Comparison of ENCODE assay signal across 9 mouse cellular contexts in genomic region chr11:58235152-58235551, GRCm38 (mm10). TPM values are rescaled to one million over a fixed set of nuclear protein-coding genes. Genes with fewer than 3 reads are reported as not detected.
DNase-seq lines count a peak whose midpoint lies in the region; ATAC-seq and TF ChIP-seq lines count a peak whose summit lies in the region.
"Had no signal": no experiment of that assay in that cellular context is flagged by ENCODE, and none has a peak within 500 bp of the region (broad histone marks: within the 10 kb centered on the region; RNA-seq: fewer than 3 reads in every experiment).

No protein-coding gene starts in this region.

- H3K9me3 ChIP-seq in hindbrain, embryonic 11.5 days (ENCODE audit: control insufficient read depth, low read length) = no peaks in the 10 kb centered on the region
- H3K9me3 ChIP-seq in hindbrain, embryonic 13.5 days = no peaks in the 10 kb centered on the region
- no peaks in the 10 kb centered on the region for H3K9me3 ChIP-seq in E14TG2a.4 (ENCODE audit: low read length)
- H3K9me3 ChIP-seq in liver, embryonic 11.5 days (ENCODE audit: control insufficient read depth, low read length) = no peaks in the 10 kb centered on the region
- H3K9me3 ChIP-seq: embryonic facial prominence, embryonic 15.5 days had no signal

- H3K27me3 ChIP-seq in hindbrain, embryonic 11.5 days (ENCODE audit: control insufficient read depth, insufficient read depth, low read length) = no peaks in the 10 kb centered on the region
- H3K27me3 ChIP-seq in hindbrain, embryonic 13.5 days = 0 out of 2 replicates have a peak, but pooled peaks cover 5% of the 10 kb centered on the region
- H3K27me3 ChIP-seq in E14TG2a.4 (ENCODE audit: insufficient read depth, low read length) = peaks cover 15% of the 10 kb centered on the region
- H3K27me3 ChIP-seq in liver, embryonic 11.5 days (replicated peaks; ENCODE audit: control insufficient read depth, insufficient read depth, low read length) = peaks cover 6% of the 10 kb centered on the region; the same call in 1 of the 2 replicates
- H3K27me3 ChIP-seq: embryonic facial prominence, embryonic 15.5 days had no signal

- H3K27ac ChIP-seq in hindbrain, embryonic 11.5 days (ENCODE audit: low read depth, low read length) = no peak overlapping the region
- H3K27ac ChIP-seq in hindbrain, embryonic 13.5 days = no peak overlapping the region
- no peak overlapping the region for H3K27ac ChIP-seq in liver, embryonic 11.5 days (ENCODE audit: low read depth, low read length)
- H3K27ac ChIP-seq: embryonic facial prominence, embryonic 15.5 days had no signal

- no peak overlapping the region for H3K4me2 ChIP-seq in hindbrain, embryonic 11.5 days (replicated peaks; ENCODE audit: low read depth, low read length)
- no peak overlapping the region for H3K4me2 ChIP-seq in hindbrain, embryonic 13.5 days
- no peak overlapping the region for H3K4me2 ChIP-seq in liver, embryonic 11.5 days
- H3K4me2 ChIP-seq: embryonic facial prominence, embryonic 15.5 days had no signal

- ATAC-seq in hindbrain, embryonic 11.5 days (ENCODE audit: low FRiP score) = no peak
- ATAC-seq in hindbrain, embryonic 13.5 days (ENCODE audit: low FRiP score) = no peak
- ATAC-seq in common myeloid progenitor, adult 5-6 weeks (replicated peaks; ENCODE audit: low read depth, poor library complexity, severe bottlenecking) = peak; percentile 54
- ATAC-seq in liver, embryonic 11.5 days (replicated peaks; ENCODE audit: low FRiP score) = peak; percentile 25; the same call in 1 of the 2 replicates

- 10% methylated on average over 6 of the region's 6 CpGs for WGBS in hindbrain, embryonic 11.5 days
- WGBS in hindbrain, embryonic 13.5 days = 15% methylated on average over 6 of the region's 6 CpGs
- 14% methylated on average over 6 of the region's 6 CpGs for WGBS in liver, embryonic 11.5 days

- TF ChIP-seq CTCF in E14TG2a.4 (conservative IDR thresholded peaks at IDR 0.05; ENCODE audit: low read length) = peak; percentile 86

- peak; percentile 58 for DNase-seq in hindbrain, embryonic 11.5 days (ENCODE audit: low spot score)
- DNase-seq in liver, embryonic 11.5 days (ENCODE audit: low spot score) = peak; percentile 40
- peak; percentile 76 for DNase-seq in thymus, postnatal 0 days (ENCODE audit: low spot score)
- DNase-seq in layer of hippocampus, adult 8-10 months (ENCODE audit: low spot score in 2 of 2) = no peak
- no peak for DNase-seq in cerebellum, postnatal 25 days

- no peaks in the 10 kb centered on the region for H3K4me1 ChIP-seq in hindbrain, embryonic 11.5 days (replicated peaks; ENCODE audit: control insufficient read depth, insufficient read depth, low read length)
- H3K4me1 ChIP-seq in hindbrain, embryonic 13.5 days (replicated peaks) = peaks cover 5% of the 10 kb centered on the region
- H3K4me1 ChIP-seq in E14TG2a.4 (replicated peaks; ENCODE audit: low read depth, low read length) = peaks cover 8% of the 10 kb centered on the region
- H3K4me1 ChIP-seq in liver, embryonic 11.5 days (replicated peaks; ENCODE audit: control insufficient read depth, insufficient read depth, low read length) = peaks cover 5% of the 10 kb centered on the region

- H3K9ac ChIP-seq in hindbrain, embryonic 11.5 days (ENCODE audit: low read depth, low read length) = no peak overlapping the region
- H3K9ac ChIP-seq in hindbrain, embryonic 13.5 days = no peak overlapping the region
- H3K9ac ChIP-seq in liver, embryonic 11.5 days (ENCODE audit: low read depth, low read length) = no peak overlapping the region
- H3K9ac ChIP-seq: embryonic facial prominence, embryonic 15.5 days had no signal

- no peak overlapping the region for H3K4me3 ChIP-seq in hindbrain, embryonic 11.5 days (ENCODE audit: low read depth, low read length)
- no peak overlapping the region for H3K4me3 ChIP-seq in hindbrain, embryonic 13.5 days
- no peak overlapping the region for H3K4me3 ChIP-seq in E14TG2a.4 (replicated peaks; ENCODE audit: low read length)
- H3K4me3 ChIP-seq in liver, embryonic 11.5 days (ENCODE audit: low read depth, low read length) = no peak overlapping the region
- H3K4me3 ChIP-seq: embryonic facial prominence, embryonic 15.5 days had no signal

- H3K36me3 ChIP-seq in hindbrain, embryonic 11.5 days (ENCODE audit: control insufficient read depth, insufficient read depth, low read length) = no peaks in the 10 kb centered on the region
- H3K36me3 ChIP-seq in hindbrain, embryonic 13.5 days = no peaks in the 10 kb centered on the region
- no peaks in the 10 kb centered on the region for H3K36me3 ChIP-seq in E14TG2a.4 (ENCODE audit: insufficient read depth, low read length)
- no peaks in the 10 kb centered on the region for H3K36me3 ChIP-seq in liver, embryonic 11.5 days (ENCODE audit: control insufficient read depth, insufficient read depth, low read length)
- H3K36me3 ChIP-seq: embryonic facial prominence, embryonic 15.5 days had no signal

RNA-seq across cellular contexts. Expression of gene Irgm2, which starts 35.7 kb away (rescaled TPM):
- 0.71 and 1.3 TPM in 2 replicates for polyA plus RNA-seq in hindbrain, embryonic 11.5 days (2014; fragmentation: Nextera tagmentation; extraction: Ambion mirVana)
- 0.75 and 0.99 TPM in 2 replicates for polyA plus RNA-seq in hindbrain, embryonic 13.5 days (2015; fragmentation: Nextera tagmentation; extraction: Ambion mirVana)
- total RNA-seq in common myeloid progenitor, adult 5-6 weeks (2017) = 4.6 and 7.8 TPM in 2 replicates
- 2.3 and 2.5 TPM in 2 replicates for polyA plus RNA-seq in liver, embryonic 11.5 days (2014; fragmentation: Nextera tagmentation; extraction: Ambion mirVana)
- 12.1 and 12.5 TPM in 2 replicates for polyA plus RNA-seq in thymus, postnatal 0 days (2015; fragmentation: Nextera tagmentation; extraction: Ambion mirVana)
- 1 to 10 TPM; 2.3 to 4.6 (median 3.1) TPM for total RNA-seq in layer of hippocampus, adult 8-10 months (2022)

RNA-seq across cellular contexts. Expression of gene Igtp, which starts 35.8 kb away (rescaled TPM):
- 2.5 and 3.3 TPM in 2 replicates for polyA plus RNA-seq in hindbrain, embryonic 11.5 days (2014; fragmentation: Nextera tagmentation; extraction: Ambion mirVana)
- 1.6 and 1.7 TPM in 2 replicates for polyA plus RNA-seq in hindbrain, embryonic 13.5 days (2015; fragmentation: Nextera tagmentation; extraction: Ambion mirVana)
- total RNA-seq in common myeloid progenitor, adult 5-6 weeks (2017) = 15.2 and 15.4 TPM in 2 replicates
- polyA plus RNA-seq in liver, embryonic 11.5 days (2014; fragmentation: Nextera tagmentation; extraction: Ambion mirVana) = 5.0 and 5.5 TPM in 2 replicates
- polyA plus RNA-seq in thymus, postnatal 0 days (2015; fragmentation: Nextera tagmentation; extraction: Ambion mirVana) = 65.3 and 67.3 TPM in 2 replicates
- total RNA-seq in layer of hippocampus, adult 8-10 months (2022) = 1 to 10 TPM; 2.4 to 5.5 (median 3.6) TPM

RNA-seq across cellular contexts. Expression of gene 4930438A08Rik, which starts 39.4 kb away (rescaled TPM):
- polyA plus RNA-seq in hindbrain, embryonic 11.5 days (2014; fragmentation: Nextera tagmentation; extraction: Ambion mirVana) = not detected in 2 replicates
- polyA plus RNA-seq in hindbrain, embryonic 13.5 days (2015; fragmentation: Nextera tagmentation; extraction: Ambion mirVana) = 0.08 TPM in 1 of 2 replicates, not detected in the other
- 0.41 and 0.92 TPM in 2 replicates for total RNA-seq in common myeloid progenitor, adult 5-6 weeks (2017)
- polyA plus RNA-seq in liver, embryonic 11.5 days (2014; fragmentation: Nextera tagmentation; extraction: Ambion mirVana) = 0.30 and 0.44 TPM in 2 replicates
- polyA plus RNA-seq in thymus, postnatal 0 days (2015; fragmentation: Nextera tagmentation; extraction: Ambion mirVana) = 0.08 and 0.09 TPM in 2 replicates
- total RNA-seq in layer of hippocampus, adult 8-10 months (2022) = not detected

Comparison
In these comparisons a context has a peak if more than half of its experiments do, and no peak if none do; other contexts are left out.
1. ATAC-seq: peak in common myeloid progenitor, adult 5-6 weeks (single experiment) and liver, embryonic 11.5 days (single experiment); none in hindbrain, embryonic 11.5 days (single experiment) and hindbrain, embryonic 13.5 days (single experiment).
2. DNase-seq: peak in hindbrain, embryonic 11.5 days (single experiment), liver, embryonic 11.5 days (single experiment) and thymus, postnatal 0 days (single experiment); none in layer of hippocampus, adult 8-10 months (0 of 2) and cerebellum, postnatal 25 days (0 of 2).
3. RNA of gene Igtp, which starts 35.8 kb away (polyA plus RNA-seq): 65.3 to 67.3 TPM in thymus, postnatal 0 days; 5.0 to 5.5 TPM in liver, embryonic 11.5 days, 2.5 to 3.3 TPM in hindbrain, embryonic 11.5 days and 1.6 to 1.7 TPM in hindbrain, embryonic 13.5 days; every median in the first group is over 10 times any median in the second.